Mouse (Mus musculus) forebrain, embryonic 16.5 days (tissue): Measurements from ENCODE around the gene Slc27a3. TPM values are rescaled to one million over a fixed set of nuclear protein-coding genes. Genes with fewer than 3 reads are reported as not detected.

Experiments
- ATAC-seq: fragments of 200-750 bp; cut with Nextera tagmentation; 2 replicates; pipeline ENCODE4 v1.8.0; 2017; ENCODE audit warnings: mild to moderate bottlenecking, moderate library complexity
- H3K27ac ChIP-seq: fragments of 300-500 bp; sonication (generic); 2 replicates; pipeline ENCODE4 v1.5.1; 2014; ENCODE audit warnings: low read length, control low read depth
- H3K27me3 ChIP-seq: fragments of 300-500 bp; sonication (generic); replicated peaks from 2 replicates; pipeline ENCODE4 v1.6.1; 2014; ENCODE audit warnings: low read length; ENCODE audit not compliant: control insufficient read depth, insufficient read depth
- H3K36me3 ChIP-seq: fragments of 300-500 bp; sonication (generic); 2 replicates; pipeline ENCODE4 v1.6.1; 2014; ENCODE audit not compliant: control insufficient read depth, insufficient read depth
- H3K4me1 ChIP-seq: fragments of 300-500 bp; sonication (generic); replicated peaks from 2 replicates; pipeline ENCODE4 v1.6.1; 2014; ENCODE audit warnings: low read length; ENCODE audit not compliant: control insufficient read depth, insufficient read depth
- H3K4me2 ChIP-seq: fragments of 300-500 bp; sonication (generic); 2 replicates; pipeline ENCODE4 v1.6.1; 2014; ENCODE audit warnings: mild to moderate bottlenecking, low read length, control low read depth
- H3K4me3 ChIP-seq: fragments of 300-500 bp; sonication (generic); replicated peaks from 2 replicates; pipeline ENCODE4 v1.5.1; 2014; ENCODE audit warnings: mild to moderate bottlenecking, low read length, control low read depth
- H3K9ac ChIP-seq: fragments of 300-500 bp; sonication (generic); replicated peaks from 2 replicates; pipeline ENCODE4 v1.6.1; 2014; ENCODE audit warnings: low read depth, low read length, control low read depth
- H3K9me3 ChIP-seq: fragments of 300-500 bp; sonication (generic); 2 replicates; pipeline ENCODE4 v1.6.1; 2016; ENCODE audit warnings: low read length; ENCODE audit not compliant: control insufficient read depth
- WGBS: fragments of 180-500 bp; shearing (Covaris S2); extraction: QIAGEN DNeasy Blood & Tissue Kit; methylation state at CpG from one replicate; pipeline ENCODE4 v1.1.7; 2014; 5-methylcytosine and 5-hydroxymethylcytosine counted together
- polyA plus RNA-seq: library from polyadenylated mRNA; unstranded; fragments of >200 nt; fragmentation: Nextera tagmentation; extraction: Ambion mirVana; gene quantifications from 2 replicates; pipeline ENCODE4 v1.2.1, GENCODE M21; 2015

Slc27a3 gene
- polyA plus RNA-seq: 17.1 and 20.0 TPM in 2 replicates

- H3K27ac ChIP-seq: peak within 1 kb of the TSS; percentile 85
- H3K4me3 ChIP-seq: peak within 1 kb of the TSS; percentile 82
- ATAC-seq: peak; percentile 76
- peak within 1 kb of the TSS; percentile 91 for H3K4me2 ChIP-seq
- H3K27me3 ChIP-seq: no peaks in the 10 kb centered on the region
- WGBS: under 1% methylated on average over 50 of the region's 55 CpGs
- peak within 1 kb of the TSS; percentile 89 for H3K9ac ChIP-seq
- H3K4me1 ChIP-seq: peaks cover 30% of the 10 kb centered on the region
- H3K9me3 ChIP-seq: no peaks in the 10 kb centered on the region
- peaks cover 18% of the 10 kb centered on the region for H3K36me3 ChIP-seq
These were observed at the start of gene Slc27a3 for GRCm38 (mm10) chr3:90389511-90390490. Slc27a3 (minus strand) TSS chr3:90389938.

DNA sequence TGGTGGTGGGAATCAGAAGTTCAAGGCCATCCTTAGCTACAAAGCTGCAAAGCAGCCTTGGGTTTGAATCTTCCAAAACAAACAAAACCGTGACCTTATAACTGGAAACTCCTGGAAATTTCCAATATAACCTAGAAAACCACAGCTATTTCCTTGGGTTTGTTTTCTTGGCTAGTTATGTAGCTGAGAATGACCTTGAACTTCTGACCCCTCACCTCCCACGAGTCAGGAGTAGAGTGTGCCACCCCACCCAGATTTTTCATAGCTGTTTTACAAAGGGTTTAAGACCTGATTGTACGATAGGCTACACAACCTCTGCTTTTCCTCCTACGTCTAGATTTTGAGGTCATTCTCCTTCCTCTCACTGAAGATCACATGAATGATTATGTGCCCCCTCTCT lies 47.4 kb upstream of the Slc27a3 start:
- Histone ChIP-seq H3K27ac (no peak overlapping the region), H3K4me3 (no peak overlapping the region), H3K9ac (no peak overlapping the region), H3K4me2 (no peak overlapping the region), H3K9me3 (no peaks in the 10 kb centered on the region), H3K4me1 (peaks cover 11% of the 10 kb centered on the region), H3K27me3 (no peaks in the 10 kb centered on the region), H3K36me3 (no peaks in the 10 kb centered on the region)
- WGBS: 79% methylated on average over 4 of the region's 4 CpGs
- no peak for ATAC-seq

DNA sequence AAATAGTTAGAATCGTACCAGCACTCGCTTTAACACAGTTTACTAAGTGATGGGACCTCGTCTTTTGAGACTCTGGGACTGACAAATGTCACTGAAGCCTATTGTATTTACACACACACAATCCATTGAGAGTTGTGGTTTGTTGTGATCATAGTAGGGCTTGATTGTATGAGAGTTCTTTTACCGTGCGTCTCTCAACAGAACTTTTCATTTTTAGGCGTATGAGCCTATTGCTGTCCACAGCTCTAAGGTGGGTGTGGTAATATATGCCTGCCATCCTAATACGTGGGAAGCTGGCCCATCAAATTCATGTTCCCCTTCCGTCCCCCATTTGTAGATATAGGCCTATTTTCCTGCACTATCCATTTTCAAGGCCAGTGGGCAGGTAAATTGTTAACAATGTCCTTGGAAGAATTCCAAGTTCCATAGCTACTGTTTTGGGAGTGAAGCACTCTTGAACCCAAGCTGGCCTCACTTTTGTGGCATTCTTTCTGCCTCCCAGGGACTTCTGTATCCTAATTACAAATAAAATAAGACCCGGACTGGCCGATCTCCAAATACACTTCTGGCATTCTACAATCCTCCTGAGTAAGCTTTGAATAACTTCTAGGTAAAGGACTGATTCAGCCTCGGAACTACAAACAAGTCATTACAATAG lies 44.5 kb upstream of the Slc27a3 start:
- 50% methylated on average over 11 of the region's 11 CpGs for WGBS
- H3K27me3 ChIP-seq: no peaks in the 10 kb centered on the region
- H3K4me2 ChIP-seq: peak overlapping the region; percentile 75
- no peak overlapping the region for H3K27ac ChIP-seq
- H3K4me1 ChIP-seq: peaks cover 26% of the 10 kb centered on the region
- ATAC-seq: no peak
- peak overlapping the region; percentile 48 for H3K9ac ChIP-seq
- no peaks in the 10 kb centered on the region for H3K9me3 ChIP-seq
- peak overlapping the region; percentile 82 for H3K4me3 ChIP-seq
- H3K36me3 ChIP-seq: no peaks in the 10 kb centered on the region

DNA sequence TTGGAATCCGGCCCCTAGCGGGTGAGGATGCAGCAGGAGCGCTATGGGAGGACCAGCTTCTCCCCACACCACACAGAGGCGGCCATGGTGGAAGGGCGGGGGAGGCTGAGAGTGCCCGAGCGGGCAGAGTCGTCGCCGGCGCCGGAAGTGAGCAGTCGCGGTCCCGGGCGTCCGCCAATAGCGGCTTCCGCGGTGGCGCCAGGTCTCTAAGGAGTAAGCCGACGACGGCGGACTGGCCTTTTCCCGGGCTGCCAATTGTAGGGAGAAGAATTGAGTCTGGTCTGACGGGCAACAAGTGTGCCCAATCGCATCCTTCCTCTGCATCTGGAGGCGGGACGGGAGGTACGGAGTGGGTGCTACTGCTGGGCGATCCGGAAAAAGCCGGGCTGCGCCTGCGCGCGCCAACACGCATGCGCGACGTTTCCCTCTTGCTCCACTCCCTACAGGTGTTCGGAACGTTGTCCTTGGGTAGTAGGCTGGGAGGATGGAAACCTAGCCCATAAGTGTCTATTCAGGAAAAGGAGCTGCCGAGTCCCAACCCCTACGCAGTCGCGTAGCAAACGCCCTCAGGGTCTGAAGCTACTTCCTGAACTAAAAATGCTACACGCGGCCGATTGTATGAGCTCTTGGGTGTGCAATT lies 43.8 kb upstream of the Slc27a3 start, which contains the start of gene Ints3:
Gene Ints3 (minus strand): TSS at position 242 of the 640 bp plus-strand sequence.
- under 1% methylated on average over 51 of the region's 52 CpGs for WGBS

GRCm38 (mm10) chr3:90432811-90433219 lies 43.1 kb upstream of the Slc27a3 start:
- no peaks in the 10 kb centered on the region for H3K36me3 ChIP-seq
- H3K4me1 ChIP-seq: peaks cover 26% of the 10 kb centered on the region
- H3K27me3 ChIP-seq: no peaks in the 10 kb centered on the region
- peak; percentile 11; the same call in 1 of the 2 replicates for ATAC-seq
- H3K27ac ChIP-seq: peak overlapping the region; percentile 95
- peak overlapping the region; percentile 91 for H3K9ac ChIP-seq
- 0% methylated on average over 10 of the region's 12 CpGs for WGBS
- H3K4me2 ChIP-seq: peak overlapping the region; percentile 78
- peak overlapping the region; percentile 82 for H3K4me3 ChIP-seq
- H3K9me3 ChIP-seq: no peaks in the 10 kb centered on the region

More for the DNA sequence above, 43.8 kb upstream of the Slc27a3 start, which contains the start of gene Ints3:
- Histone ChIP-seq H3K4me2 (peak within 1 kb of the TSS; percentile 78), H3K4me3 (peak within 1 kb of the TSS; percentile 82), H3K9ac (peak within 1 kb of the TSS; percentile 91), H3K9me3 (no peaks in the 10 kb centered on the region), H3K27me3 (no peaks in the 10 kb centered on the region), H3K4me1 (peaks cover 26% of the 10 kb centered on the region), H3K27ac (peak within 1 kb of the TSS; percentile 95), H3K36me3 (no peaks in the 10 kb centered on the region)
- ATAC-seq: peak; percentile 100

DNA sequence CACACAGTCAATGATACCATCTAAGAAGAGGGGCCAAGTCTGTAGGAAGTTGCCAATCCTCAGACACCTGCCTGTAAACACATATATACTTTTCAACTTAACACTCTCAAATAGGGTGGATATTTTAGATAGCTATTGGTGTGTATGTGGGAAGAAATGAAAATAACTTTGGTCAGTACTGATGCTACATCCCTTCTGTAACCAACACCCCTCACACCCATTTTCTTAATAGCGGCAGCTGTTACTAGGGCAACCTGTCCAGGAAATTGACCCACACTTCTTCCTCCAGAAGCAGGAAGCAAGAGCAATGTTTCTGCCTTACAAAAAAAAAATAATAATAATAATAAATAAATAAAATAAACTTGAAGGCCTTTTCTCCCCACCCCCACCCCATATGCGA lies 42.6 kb upstream of the Slc27a3 start:
- Histone ChIP-seq H3K9ac (peak overlapping the region; percentile 91), H3K36me3 (no peaks in the 10 kb centered on the region), H3K4me2 (peak overlapping the region; percentile 78), H3K27me3 (no peaks in the 10 kb centered on the region), H3K9me3 (no peaks in the 10 kb centered on the region), H3K27ac (no peak overlapping the region), H3K4me3 (peak overlapping the region; percentile 82), H3K4me1 (peaks cover 26% of the 10 kb centered on the region)
- 7% methylated on average over 2 of the region's 2 CpGs for WGBS
- ATAC-seq: no peak

DNA sequence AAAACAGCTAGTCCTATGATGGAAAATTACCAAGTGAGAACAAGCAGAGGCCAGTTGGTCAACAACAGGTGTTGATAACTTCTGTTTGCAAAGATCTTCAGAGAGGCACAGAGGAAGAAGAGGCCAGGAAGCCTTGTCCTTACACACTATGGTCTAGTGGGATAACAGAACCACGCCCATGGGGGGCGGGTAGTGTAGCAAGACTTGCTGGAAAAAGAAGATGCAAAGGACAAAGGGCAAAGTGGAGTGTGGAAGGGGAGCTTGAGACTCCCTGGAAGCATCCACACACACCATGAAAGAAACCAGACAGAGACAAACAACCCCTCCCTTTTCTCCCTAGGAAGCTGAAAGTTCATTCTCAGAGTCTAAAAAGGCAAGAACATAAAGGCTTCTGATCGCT lies 39.8 kb upstream of the Slc27a3 start:
- no peaks in the 10 kb centered on the region for H3K27me3 ChIP-seq
- H3K36me3 ChIP-seq: no peaks in the 10 kb centered on the region
- ATAC-seq: no peak
- no peak overlapping the region for H3K4me2 ChIP-seq
- peaks cover 26% of the 10 kb centered on the region for H3K4me1 ChIP-seq
- H3K27ac ChIP-seq: no peak overlapping the region
- H3K4me3 ChIP-seq: no peak overlapping the region
- no peak overlapping the region for H3K9ac ChIP-seq
- WGBS: 89% methylated on average over 3 of the region's 3 CpGs
- H3K9me3 ChIP-seq: no peaks in the 10 kb centered on the region

- no peak for ATAC-seq
- no peak overlapping the region for H3K27ac ChIP-seq
- WGBS: 91% methylated on average over 6 of the region's 6 CpGs
- H3K4me3 ChIP-seq: no peak overlapping the region
- H3K9me3 ChIP-seq: no peaks in the 10 kb centered on the region
- peaks cover 4% of the 10 kb centered on the region for H3K36me3 ChIP-seq
- peaks cover 22% of the 10 kb centered on the region for H3K4me1 ChIP-seq
- H3K27me3 ChIP-seq: no peaks in the 10 kb centered on the region
- no peak overlapping the region for H3K9ac ChIP-seq
- no peak overlapping the region for H3K4me2 ChIP-seq
These were observed 38.4 kb upstream of the Slc27a3 start for GRCm38 (mm10) chr3:90428186-90428585.

- peaks cover 20% of the 10 kb centered on the region for H3K4me1 ChIP-seq
- no peak overlapping the region for H3K27ac ChIP-seq
- H3K36me3 ChIP-seq: peaks cover 4% of the 10 kb centered on the region
- no peak overlapping the region for H3K4me2 ChIP-seq
- H3K9me3 ChIP-seq: no peaks in the 10 kb centered on the region
- no peak for ATAC-seq
- no peak overlapping the region for H3K4me3 ChIP-seq
- WGBS: 60% methylated on average over 1 of the region's 1 CpGs
- no peak overlapping the region for H3K9ac ChIP-seq
- no peaks in the 10 kb centered on the region for H3K27me3 ChIP-seq
These were observed 37.8 kb upstream of the Slc27a3 start for GRCm38 (mm10) chr3:90427574-90427973.
